Mouse (Mus musculus) neural tube, embryonic 11.5 days (tissue): ENCODE measurements around the gene Fam107b. TPM values are rescaled to one million over a fixed set of nuclear protein-coding genes. Genes with fewer than 3 reads are reported as not detected.
A peak's percentile ranks its signal among the peaks of the same experiment; 100 is the strongest.

Experiments used
- ATAC-seq: fragments of 200-750 bp; cut with Nextera tagmentation; 2 replicates; pipeline ENCODE4 v1.8.0; 2017; ENCODE audit warnings: moderate number of reproducible peaks, mild to moderate bottlenecking, moderate TSS enrichment, moderate library complexity; ENCODE audit not compliant: insufficient read depth, low FRiP score, low TSS enrichment
- DNase-seq: peaks from one replicate; pipeline ENCODE4 v3.0.0-alpha.2; 2015; ENCODE audit warnings: low spot score
- H3K27ac ChIP-seq: fragments of 300-500 bp; sonication (generic); 2 replicates; pipeline ENCODE4 v1.5.1; 2014; ENCODE audit warnings: low read depth, mild to moderate bottlenecking, low read length
- H3K27me3 ChIP-seq: fragments of 300-500 bp; sonication (generic); 2 replicates; pipeline ENCODE4 v1.6.1; 2014; ENCODE audit warnings: mild to moderate bottlenecking, low read length, mixed read lengths; ENCODE audit not compliant: control insufficient read depth, insufficient read depth
- H3K36me3 ChIP-seq: fragments of 300-500 bp; sonication (generic); 2 replicates; pipeline ENCODE4 v1.6.1; 2014; ENCODE audit warnings: mild to moderate bottlenecking, low read length, moderate library complexity, mixed read lengths; ENCODE audit not compliant: control insufficient read depth, insufficient read depth
- H3K4me1 ChIP-seq: fragments of 300-500 bp; sonication (generic); 2 replicates; pipeline ENCODE4 v1.6.1; 2014; ENCODE audit warnings: low read length, mixed read lengths; ENCODE audit not compliant: control insufficient read depth, insufficient read depth
- H3K4me2 ChIP-seq: fragments of 300-500 bp; sonication (generic); 2 replicates; pipeline ENCODE4 v1.6.1; 2014; ENCODE audit warnings: low read depth, mild to moderate bottlenecking, moderate library complexity
- H3K4me3 ChIP-seq: fragments of 300-500 bp; sonication (generic); 2 replicates; pipeline ENCODE4 v1.5.1; 2014; ENCODE audit warnings: low read depth, low read length
- H3K9ac ChIP-seq: fragments of 300-500 bp; sonication (generic); 2 replicates; pipeline ENCODE4 v1.6.1; 2014; ENCODE audit warnings: mild to moderate bottlenecking, low read length
- H3K9me3 ChIP-seq: fragments of 300-500 bp; sonication (generic); 2 replicates; pipeline ENCODE4 v1.6.1; 2016; ENCODE audit warnings: low read length; ENCODE audit not compliant: control insufficient read depth
- WGBS: fragments of 180-500 bp; shearing (Covaris S2); extraction: QIAGEN DNeasy Blood & Tissue Kit; methylation state at CpG from one replicate; pipeline ENCODE4 v1.1.7; 2014; 5-methylcytosine and 5-hydroxymethylcytosine counted together
- polyA plus RNA-seq: library from polyadenylated mRNA; unstranded; fragments of >200 nt; fragmentation: Nextera tagmentation; extraction: Ambion mirVana; gene quantifications from 2 replicates; pipeline ENCODE4 v1.2.1, GENCODE M21; 2014

Fam107b gene
- polyA plus RNA-seq, 1 experiment from 2014 or later: 64.4 TPM

DNA sequence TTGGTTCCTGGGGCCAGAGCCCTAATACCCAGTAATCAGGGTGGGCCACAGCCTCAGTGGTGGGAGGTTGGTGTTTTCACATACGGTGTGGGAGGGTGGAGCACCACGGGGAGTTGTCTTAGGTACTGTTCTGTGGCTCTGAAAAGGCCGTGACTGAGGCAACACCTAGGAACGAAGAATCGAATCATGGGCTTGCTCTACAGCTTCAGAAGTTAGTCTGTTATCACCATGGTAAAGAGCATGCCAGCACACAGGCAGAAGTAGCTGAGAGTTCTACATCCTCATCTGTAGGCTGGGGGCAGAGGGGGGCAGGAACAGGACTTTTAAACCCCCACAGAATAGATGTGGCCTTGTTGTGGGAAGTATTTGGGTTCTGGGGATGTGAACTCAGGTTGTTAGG lies 182.6 kb downstream of the Fam107b start:
- 84% methylated on average over 5 of the region's 5 CpGs for WGBS

DNA sequence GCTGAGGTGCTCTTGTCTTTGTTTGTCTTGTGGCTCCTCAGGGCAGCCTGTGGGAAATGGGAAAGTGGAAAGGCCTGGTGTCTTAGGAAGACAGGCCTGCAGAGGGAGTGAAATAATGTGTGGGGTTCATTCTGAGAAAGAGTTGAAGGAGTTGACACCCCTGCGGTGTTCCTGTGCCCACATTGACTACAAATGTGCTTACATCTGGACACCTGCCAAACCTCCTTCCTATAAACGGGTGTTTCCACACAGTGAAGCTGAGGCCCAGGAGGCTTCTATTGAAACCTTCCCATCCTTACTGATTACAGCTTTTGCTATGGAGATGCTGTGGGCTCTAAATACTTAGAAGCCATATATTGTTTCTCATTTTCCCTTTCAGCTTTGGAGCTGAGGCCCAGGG lies 183.5 kb downstream of the Fam107b start:
- WGBS: 73% methylated on average over 2 of the region's 2 CpGs

More for the DNA sequence above, 182.6 kb downstream of the Fam107b start:
- Histone ChIP-seq H3K27me3 (no peaks in the 10 kb centered on the region), H3K9me3 (no peaks in the 10 kb centered on the region), H3K4me3 (no peak overlapping the region), H3K27ac (no peak overlapping the region), H3K9ac (no peak overlapping the region), H3K4me1 (no peaks in the 10 kb centered on the region), H3K4me2 (no peak overlapping the region), H3K36me3 (no peaks in the 10 kb centered on the region)
- ATAC-seq (no peak), DNase-seq (no peak)

DNA sequence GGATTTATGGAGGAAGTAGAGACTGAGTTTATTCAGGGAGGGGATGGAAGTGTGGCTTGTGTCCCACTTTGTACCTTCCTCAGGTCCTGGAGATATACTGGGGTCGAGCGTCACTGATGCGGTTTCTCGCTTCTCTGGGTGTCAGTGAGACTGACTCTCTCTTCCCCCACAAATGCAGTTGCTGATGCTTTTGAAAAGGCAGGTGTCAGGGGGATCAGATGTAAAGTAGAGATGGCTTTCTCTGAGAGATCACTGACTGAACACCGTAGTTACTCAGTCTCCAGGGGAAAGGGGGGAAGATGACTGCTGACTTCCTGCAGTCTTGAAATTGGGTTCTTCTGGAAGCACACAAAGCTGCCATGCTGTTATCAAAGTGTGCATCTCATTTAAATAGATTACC lies 185.6 kb downstream of the Fam107b start:
- H3K9ac ChIP-seq: no peak overlapping the region
- ATAC-seq: no peak
- no peak overlapping the region for H3K4me3 ChIP-seq
- H3K4me2 ChIP-seq: no peak overlapping the region
- no peaks in the 10 kb centered on the region for H3K9me3 ChIP-seq
- 85% methylated on average over 5 of the region's 5 CpGs for WGBS
- no peaks in the 10 kb centered on the region for H3K4me1 ChIP-seq
- no peaks in the 10 kb centered on the region for H3K27me3 ChIP-seq
- DNase-seq: no peak
- H3K27ac ChIP-seq: no peak overlapping the region
- no peaks in the 10 kb centered on the region for H3K36me3 ChIP-seq

More for the DNA sequence above, 183.5 kb downstream of the Fam107b start:
- H3K9ac ChIP-seq: no peak overlapping the region
- H3K9me3 ChIP-seq: no peaks in the 10 kb centered on the region
- ATAC-seq (no peak), DNase-seq (no peak)
- H3K4me2 ChIP-seq: no peak overlapping the region
- no peak overlapping the region for H3K4me3 ChIP-seq
- no peak overlapping the region for H3K27ac ChIP-seq
- H3K4me1 ChIP-seq: no peaks in the 10 kb centered on the region
- no peaks in the 10 kb centered on the region for H3K36me3 ChIP-seq
- no peaks in the 10 kb centered on the region for H3K27me3 ChIP-seq

DNA sequence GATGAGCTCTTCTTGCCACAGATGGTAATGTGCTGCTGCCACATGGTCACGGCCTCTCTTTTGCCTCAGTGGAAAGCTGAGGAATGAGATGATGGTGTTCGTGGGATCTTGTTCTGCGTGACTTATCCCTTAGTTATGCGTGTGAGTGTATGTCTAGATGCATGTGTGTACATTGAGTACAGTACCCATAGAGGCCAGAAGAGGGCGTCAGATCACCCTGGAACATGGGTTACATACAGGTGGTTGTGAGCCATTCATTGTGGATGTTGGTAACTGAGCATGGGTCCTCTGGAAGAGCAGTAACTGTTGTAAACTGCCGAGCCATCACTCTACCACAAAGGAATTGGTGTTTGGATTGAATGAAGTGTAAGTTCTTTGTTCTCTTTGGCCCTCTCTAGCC lies 188.1 kb downstream of the Fam107b start:
- H3K4me1 ChIP-seq: no peaks in the 10 kb centered on the region
- no peak overlapping the region for H3K9ac ChIP-seq
- ATAC-seq: no peak
- no peak for DNase-seq
- no peak overlapping the region for H3K4me2 ChIP-seq
- H3K27ac ChIP-seq: no peak overlapping the region
- WGBS: 89% methylated on average over 6 of the region's 6 CpGs
- H3K9me3 ChIP-seq: no peaks in the 10 kb centered on the region
- H3K27me3 ChIP-seq: no peaks in the 10 kb centered on the region
- no peak overlapping the region for H3K4me3 ChIP-seq
- H3K36me3 ChIP-seq: no peaks in the 10 kb centered on the region

DNA sequence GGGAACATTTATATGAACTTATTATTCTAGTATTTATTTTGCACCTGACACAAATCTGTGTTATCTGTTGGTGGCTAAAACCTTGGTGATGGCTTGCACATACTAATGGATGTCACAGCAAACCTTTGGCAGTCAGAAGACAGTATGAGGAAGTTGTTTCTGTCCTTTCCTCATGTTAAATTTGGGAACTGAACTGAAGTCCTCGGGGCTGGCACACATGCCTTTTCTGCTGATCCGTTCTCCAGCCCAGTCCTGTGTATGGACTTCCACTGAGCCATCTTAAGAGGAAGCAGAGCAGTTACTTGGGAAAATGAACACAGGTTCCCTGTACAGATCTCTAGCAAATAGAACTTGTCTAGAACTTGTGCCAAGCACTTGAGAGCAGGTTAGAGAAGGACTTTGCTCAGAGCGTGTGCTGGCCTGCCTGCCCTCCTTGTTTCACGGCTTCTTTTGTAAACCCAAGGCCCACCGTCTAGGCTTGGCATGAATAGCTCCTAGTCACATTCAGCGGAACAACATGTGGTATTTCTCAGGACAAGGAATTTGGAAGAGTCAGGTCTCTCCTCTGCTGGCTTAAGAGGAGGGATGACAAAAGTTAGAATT lies 190.0 kb downstream of the Fam107b start:
- ATAC-seq (no peak), DNase-seq (no peak)
- no peaks in the 10 kb centered on the region; the same call in 1 of the 2 replicates for H3K4me1 ChIP-seq
- no peaks in the 10 kb centered on the region for H3K36me3 ChIP-seq
- no peak overlapping the region for H3K4me3 ChIP-seq
- H3K27me3 ChIP-seq: no peaks in the 10 kb centered on the region
- H3K9me3 ChIP-seq: no peaks in the 10 kb centered on the region
- WGBS: 88% methylated on average over 6 of the region's 6 CpGs
- H3K27ac ChIP-seq: no peak overlapping the region
- H3K9ac ChIP-seq: no peak overlapping the region
- no peak overlapping the region for H3K4me2 ChIP-seq

DNA sequence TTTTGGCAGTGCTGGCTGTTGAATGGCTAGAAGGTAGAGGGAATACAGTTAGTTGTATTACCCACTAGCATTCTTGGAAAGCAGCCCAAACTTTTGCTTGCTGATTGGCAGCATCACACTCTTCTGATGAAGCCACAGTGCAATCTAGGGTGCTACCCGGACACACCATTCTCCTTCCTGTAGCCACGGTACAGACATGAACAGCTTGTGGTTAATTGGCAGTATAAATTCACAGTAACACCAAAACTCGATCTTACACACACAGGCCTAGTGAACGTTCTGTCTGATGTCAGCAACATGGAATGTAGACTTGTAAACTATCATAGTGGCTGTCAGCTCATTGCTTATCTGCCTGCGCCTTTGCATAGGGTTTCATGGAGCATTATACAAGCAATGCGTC lies 193.8 kb downstream of the Fam107b start:
- H3K4me3 ChIP-seq: no peak overlapping the region
- no peak overlapping the region for H3K9ac ChIP-seq
- no peaks in the 10 kb centered on the region for H3K9me3 ChIP-seq
- no peak overlapping the region for H3K27ac ChIP-seq
- DNase-seq (no peak), ATAC-seq (no peak)
- 89% methylated on average over 6 of the region's 6 CpGs for WGBS
- no peak overlapping the region for H3K4me2 ChIP-seq
- H3K36me3 ChIP-seq: no peaks in the 10 kb centered on the region
- no peaks in the 10 kb centered on the region; the same call in 1 of the 2 replicates for H3K4me1 ChIP-seq
- H3K27me3 ChIP-seq: no peaks in the 10 kb centered on the region

DNA sequence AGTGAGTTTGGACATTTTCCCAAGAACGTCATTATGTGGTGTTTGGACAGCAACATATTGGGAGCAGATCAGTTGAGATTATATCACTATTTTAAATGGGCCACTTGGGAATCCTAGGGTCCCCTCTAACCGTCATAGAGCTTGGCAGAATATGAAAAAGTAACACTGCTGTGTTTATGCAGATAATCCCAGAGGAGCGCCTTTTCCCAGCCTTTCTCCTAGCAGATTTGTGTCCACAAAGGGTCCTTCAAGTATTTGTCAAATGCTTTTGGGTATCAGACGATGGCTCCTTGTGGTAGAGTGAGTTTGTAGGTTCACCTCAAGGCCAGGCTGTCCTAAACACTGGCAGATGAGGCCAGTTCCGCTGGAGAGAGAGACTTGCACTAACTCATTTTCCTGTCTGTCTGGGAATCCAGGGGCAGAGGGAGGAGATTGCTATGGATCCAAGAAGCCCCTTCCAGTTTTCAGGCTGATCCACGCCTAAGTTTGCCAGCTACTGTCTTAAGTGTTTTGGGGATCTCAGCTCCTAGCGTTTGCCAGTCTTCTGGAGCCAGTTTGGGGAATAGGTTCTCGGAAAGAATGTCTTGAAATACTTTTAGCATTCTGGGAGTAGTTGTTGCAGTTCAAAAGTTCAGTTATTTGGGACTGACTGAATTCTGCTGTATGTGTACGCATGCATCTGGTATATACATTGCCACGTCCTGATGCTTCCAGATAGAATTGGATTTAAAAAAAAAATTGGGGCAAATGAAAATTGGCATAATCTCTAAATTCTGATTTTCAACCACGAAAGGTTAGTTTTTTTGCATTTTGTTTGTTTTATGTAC lies 195.9 kb downstream of the Fam107b start:
- Histone ChIP-seq H3K36me3 (no peaks in the 10 kb centered on the region), H3K27ac (no peak overlapping the region), H3K27me3 (no peaks in the 10 kb centered on the region), H3K4me3 (no peak overlapping the region), H3K9ac (no peak overlapping the region), H3K4me1 (no peaks in the 10 kb centered on the region; the same call in 1 of the 2 replicates), H3K9me3 (no peaks in the 10 kb centered on the region), H3K4me2 (no peak overlapping the region)
- DNase-seq: no peak
- WGBS: 67% methylated on average over 11 of the region's 11 CpGs
- no peak for ATAC-seq

DNA sequence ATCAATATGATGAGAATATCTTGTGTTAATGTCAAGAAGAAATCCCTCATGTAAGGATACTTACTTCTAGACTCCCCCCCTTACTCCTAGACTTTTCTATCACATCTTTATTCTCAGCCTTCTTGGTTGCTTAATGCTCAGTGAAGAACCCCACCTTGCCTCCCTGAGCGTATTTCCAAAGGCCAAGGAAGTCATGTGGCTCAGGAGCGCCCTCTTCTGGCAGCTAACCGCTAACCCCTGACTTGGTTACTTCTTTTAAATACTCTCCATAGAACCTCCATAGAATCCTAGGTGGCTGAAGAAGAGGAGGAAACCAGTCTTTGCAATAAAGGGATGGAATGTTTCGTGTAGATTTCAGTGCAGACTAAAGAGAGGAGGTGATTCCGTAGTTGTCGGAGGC lies 199.0 kb downstream of the Fam107b start:
- DNase-seq (peak; percentile 84), ATAC-seq (no peak)
- Histone ChIP-seq H3K27ac (no peak overlapping the region), H3K4me3 (no peak overlapping the region), H3K9me3 (no peaks in the 10 kb centered on the region), H3K4me2 (no peak overlapping the region), H3K36me3 (no peaks in the 10 kb centered on the region), H3K9ac (no peak overlapping the region), H3K27me3 (no peaks in the 10 kb centered on the region), H3K4me1 (no peaks in the 10 kb centered on the region; the same call in 1 of the 2 replicates)
- 32% methylated on average over 6 of the region's 6 CpGs for WGBS
